Mouse (Mus musculus) megakaryocyte, embryonic 14.5 days (primary cell): ENCODE results near the gene Aurkb. TPM values are rescaled to one million over a fixed set of nuclear protein-coding genes. Genes with fewer than 3 reads are reported as not detected.

Experiments
- H3K27me3 ChIP-seq: replicated peaks from 2 replicates; pipeline ENCODE3; 2012; ENCODE audit warnings: inconsistent platforms
- H3K36me3 ChIP-seq: replicated peaks from 2 replicates; pipeline ENCODE3; 2012; ENCODE audit warnings: low read length, inconsistent platforms, mixed read lengths
- H3K4me1 ChIP-seq: 2 replicates; pipeline ENCODE4 v1.6.1; 2012; ENCODE audit warnings: inconsistent platforms
- H3K4me3 ChIP-seq: replicated peaks from 2 replicates; pipeline ENCODE3; 2012; ENCODE audit warnings: moderate library complexity, mild to moderate bottlenecking, inconsistent platforms
- H3K9me3 ChIP-seq: 2 replicates; pipeline ENCODE4 v1.6.1; 2012; ENCODE audit warnings: inconsistent platforms
- FLI1 ChIP-seq: IDR thresholded peaks from 2 replicates; pipeline ENCODE4 v1.6.1; 2012; ENCODE audit warnings: low read length, inconsistent platforms, mixed read lengths
- GATA1 ChIP-seq: IDR thresholded peaks from 3 replicates; pipeline ENCODE4 v1.6.1; 2012; ENCODE audit warnings: mixed read lengths, low read length, inconsistent platforms, borderline replicate concordance
- polyA plus RNA-seq: library from polyadenylated mRNA; stranded (reverse); fragments of >175 nt; gene quantifications from 2 replicates; pipeline ENCODE4 v1.2.3, GENCODE M21; 2012; ENCODE audit warnings: low replicate concordance; ENCODE audit not compliant: insufficient read depth

The Aurkb gene
- polyA plus RNA-seq, 1 experiment: 41.3 TPM

- peak overlapping the region; percentile 92 for H3K4me3 ChIP-seq
- H3K36me3 ChIP-seq: no peaks in the 10 kb centered on the region
- TF ChIP-seq GATA1: no peak
- no peaks in the 10 kb centered on the region for H3K27me3 ChIP-seq
- H3K9me3 ChIP-seq: no peaks in the 10 kb centered on the region
- peaks cover 47% of the 10 kb centered on the region for H3K4me1 ChIP-seq
Measured at GRCm38 (mm10) chr11:69012071-69012601, 33.3 kb upstream of the Aurkb start.

- Histone ChIP-seq H3K36me3 (peaks cover 2% of the 10 kb centered on the region), H3K4me1 (peaks cover 45% of the 10 kb centered on the region), H3K9me3 (no peaks in the 10 kb centered on the region), H3K27me3 (no peaks in the 10 kb centered on the region), H3K4me3 (peak within 1 kb of the TSS; percentile 96)
- no peak for TF ChIP-seq GATA1
- TF ChIP-seq FLI1: no peak
Measured at GRCm38 (mm10) chr11:69015644-69016441, 29.6 kb upstream of the Aurkb start, which contains the start of gene Ctc1. Gene Ctc1 (plus strand): TSS chr11:69015911.

- no peak for TF ChIP-seq FLI1
- no peak for TF ChIP-seq GATA1
- Histone ChIP-seq H3K36me3 (peaks cover 10% of the 10 kb centered on the region), H3K4me1 (peaks cover 36% of the 10 kb centered on the region), H3K9me3 (no peaks in the 10 kb centered on the region), H3K4me3 (peak overlapping the region; percentile 96), H3K27me3 (no peaks in the 10 kb centered on the region)
Measured at GRCm38 (mm10) chr11:69016755-69017154, 28.7 kb upstream of the Aurkb start.

- H3K27me3 ChIP-seq: no peaks in the 10 kb centered on the region
- no peak overlapping the region for H3K4me3 ChIP-seq
- H3K9me3 ChIP-seq: no peaks in the 10 kb centered on the region
- TF ChIP-seq FLI1 (no peak), GATA1 (no peak)
- peaks cover 23% of the 10 kb centered on the region for H3K4me1 ChIP-seq
- peaks cover 50% of the 10 kb centered on the region for H3K36me3 ChIP-seq
Measured at GRCm38 (mm10) chr11:69020691-69021090, 24.8 kb upstream of the Aurkb start.

- no peak for TF ChIP-seq FLI1
- TF ChIP-seq GATA1: no peak
- Histone ChIP-seq H3K27me3 (no peaks in the 10 kb centered on the region), H3K4me1 (peaks cover 8% of the 10 kb centered on the region; the same call in 1 of the 2 replicates), H3K4me3 (no peak overlapping the region), H3K9me3 (no peaks in the 10 kb centered on the region), H3K36me3 (peaks cover 100% of the 10 kb centered on the region)
Measured at GRCm38 (mm10) chr11:69026562-69026961, 18.9 kb upstream of the Aurkb start.

- Histone ChIP-seq H3K27me3 (no peaks in the 10 kb centered on the region), H3K9me3 (no peaks in the 10 kb centered on the region), H3K36me3 (peaks cover 98% of the 10 kb centered on the region), H3K4me3 (no peak overlapping the region), H3K4me1 (peaks cover 11% of the 10 kb centered on the region; the same call in 1 of the 2 replicates)
- TF ChIP-seq GATA1 (no peak), FLI1 (no peak)
Measured at GRCm38 (mm10) chr11:69028805-69029204, 16.6 kb upstream of the Aurkb start.

GRCm38 (mm10) chr11:69033552-69033951 lies 11.9 kb upstream of the Aurkb start:
- peaks cover 78% of the 10 kb centered on the region for H3K36me3 ChIP-seq
- no peaks in the 10 kb centered on the region for H3K27me3 ChIP-seq
- no peaks in the 10 kb centered on the region for H3K9me3 ChIP-seq
- TF ChIP-seq FLI1: no peak
- no peak for TF ChIP-seq GATA1
- H3K4me1 ChIP-seq: peaks cover 25% of the 10 kb centered on the region
- H3K4me3 ChIP-seq: no peak overlapping the region

- TF ChIP-seq GATA1 (no peak), FLI1 (no peak)
- no peaks in the 10 kb centered on the region for H3K9me3 ChIP-seq
- H3K4me3 ChIP-seq: no peak overlapping the region
- peaks cover 35% of the 10 kb centered on the region for H3K4me1 ChIP-seq
- H3K36me3 ChIP-seq: peaks cover 67% of the 10 kb centered on the region
- no peaks in the 10 kb centered on the region for H3K27me3 ChIP-seq
Measured at GRCm38 (mm10) chr11:69034585-69034984, 10.9 kb upstream of the Aurkb start.

GRCm38 (mm10) chr11:69035411-69035810 lies 10.0 kb upstream of the Aurkb start:
- H3K4me3 ChIP-seq: peak overlapping the region; percentile 93
- peaks cover 43% of the 10 kb centered on the region for H3K4me1 ChIP-seq
- TF ChIP-seq GATA1 (no peak), FLI1 (no peak)
- H3K9me3 ChIP-seq: no peaks in the 10 kb centered on the region
- H3K27me3 ChIP-seq: no peaks in the 10 kb centered on the region
- H3K36me3 ChIP-seq: peaks cover 59% of the 10 kb centered on the region

GRCm38 (mm10) chr11:69035849-69036248 lies 9.6 kb upstream of the Aurkb start:
- Histone ChIP-seq H3K27me3 (no peaks in the 10 kb centered on the region), H3K36me3 (peaks cover 55% of the 10 kb centered on the region), H3K4me1 (peaks cover 46% of the 10 kb centered on the region), H3K4me3 (peak overlapping the region; percentile 93), H3K9me3 (no peaks in the 10 kb centered on the region)
- TF ChIP-seq FLI1: no peak
- no peak for TF ChIP-seq GATA1
